Mouse (Mus musculus): ENCODE results near the gene Kdelr1. TPM values are rescaled to one million over a fixed set of nuclear protein-coding genes. Genes with fewer than 3 reads are reported as not detected.

Kdelr1 gene
- polyA plus RNA-seq (2014; fragmentation: Illumina TruSeq; extraction: RNeasy Lipid Tissue Mini Kit (QIAGEN cat#74804); ENCODE audit: low read depth, low replicate concordance), result 78.5 TPM

DNA sequence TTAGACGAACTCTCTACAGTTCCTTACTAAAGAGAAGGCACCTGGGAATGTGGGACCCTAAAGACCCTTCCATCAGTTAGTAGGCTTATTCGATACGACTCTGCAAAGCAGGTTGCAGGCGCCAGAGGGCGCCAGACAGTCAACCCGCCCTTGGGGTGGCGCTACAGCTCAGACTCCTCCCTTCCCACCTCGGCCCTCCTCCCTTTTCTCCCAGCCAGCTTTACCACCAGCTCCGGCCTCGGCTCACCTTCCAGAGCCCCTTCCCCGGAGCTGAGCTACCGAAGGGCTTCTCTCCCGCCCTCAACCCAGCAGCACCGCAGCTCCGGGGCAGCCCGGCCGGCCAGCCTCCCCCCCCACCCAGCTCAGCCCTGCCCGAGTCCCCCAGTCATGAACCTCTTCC lies at the start of gene Kdelr1:
Gene Kdelr1, plus strand, starts transcription at position 149 of the 400 bp plus-strand sequence.

DNA sequence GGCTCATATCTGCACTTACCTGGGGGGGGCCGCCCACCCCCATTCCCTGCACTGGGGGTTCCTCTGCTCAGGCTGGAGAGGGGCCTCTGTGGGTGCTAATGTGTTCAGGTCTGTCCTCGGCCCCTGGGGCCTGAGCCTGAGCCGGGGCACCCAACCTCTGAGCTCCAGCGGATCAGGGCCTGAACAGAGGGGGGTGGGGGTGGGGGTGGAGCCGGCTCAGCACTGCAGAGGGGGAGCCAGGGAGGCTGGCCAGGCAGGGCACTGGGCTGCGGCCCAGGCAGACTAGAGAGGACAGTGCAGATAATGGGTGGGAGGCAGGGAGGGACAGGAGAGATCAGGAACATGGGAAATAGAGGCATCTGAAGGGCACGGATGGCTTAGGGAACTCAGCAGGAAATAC lies 48.0 kb upstream of the Kdelr1 start, which contains the start of gene Kcnj14:
Gene Kcnj14, minus strand, starts transcription at position 185 of the 400 bp plus-strand sequence.

DNA sequence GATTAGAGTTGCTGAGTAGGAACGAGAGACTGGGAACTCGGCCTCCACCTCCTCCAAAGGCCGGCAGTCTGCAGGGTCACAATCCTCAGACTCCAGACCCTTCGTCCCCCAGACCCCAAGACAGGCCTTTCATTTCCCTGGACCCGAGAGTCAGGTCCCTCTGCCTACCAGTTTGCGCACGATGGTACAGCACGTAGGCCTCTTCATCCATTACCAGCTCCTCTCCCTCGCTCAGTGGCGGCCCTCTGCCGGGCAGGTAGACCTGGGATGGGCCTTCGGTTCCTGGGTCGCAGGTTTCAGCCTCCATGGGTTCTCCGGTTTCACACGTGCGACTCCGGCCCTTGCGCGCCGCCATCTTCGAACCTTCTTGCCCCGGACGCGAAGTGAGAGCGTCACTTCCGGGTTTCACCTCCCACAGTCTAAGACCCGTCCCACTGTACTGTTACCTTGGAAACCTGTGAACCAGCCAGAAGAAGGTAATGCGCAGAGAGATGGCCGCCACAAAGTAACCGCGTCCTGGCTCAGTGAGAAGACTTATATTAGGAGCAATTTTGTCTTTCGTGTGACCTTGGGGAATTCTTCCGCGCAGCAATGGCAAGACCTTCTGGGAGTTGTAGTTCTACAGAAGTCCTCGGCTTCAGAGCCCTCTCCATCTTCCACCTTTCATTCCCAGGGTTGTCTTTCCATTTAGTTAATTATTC lies 42.0 kb upstream of the Kdelr1 start, which contains the start of gene Grwd1:
Gene Grwd1, minus strand, starts transcription at position 518 of the 701 bp plus-strand sequence.

DNA sequence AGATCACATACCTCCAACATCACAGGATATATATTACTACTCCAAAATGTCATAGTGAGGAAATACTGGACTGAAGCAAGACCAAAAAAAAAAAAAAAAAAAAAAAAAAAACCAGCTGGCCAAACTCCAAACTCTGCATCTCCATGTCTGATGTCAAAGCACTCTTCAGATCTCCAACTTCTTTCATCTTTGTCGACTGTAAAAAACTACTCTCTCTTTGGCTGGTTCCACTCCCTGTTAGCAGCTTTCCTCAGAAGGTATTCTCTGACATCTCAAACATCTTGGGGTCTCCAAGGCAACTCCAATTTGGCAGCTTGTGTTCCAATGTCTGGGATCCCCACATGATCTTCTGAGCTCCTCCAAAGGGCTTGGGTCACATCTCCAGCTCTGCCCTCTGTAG lies 5.7 kb downstream of the Kdelr1 start, which contains the start of gene Grin2d:
Gene Grin2d, minus strand, starts transcription at position 101 of the 400 bp plus-strand sequence.

DNA sequence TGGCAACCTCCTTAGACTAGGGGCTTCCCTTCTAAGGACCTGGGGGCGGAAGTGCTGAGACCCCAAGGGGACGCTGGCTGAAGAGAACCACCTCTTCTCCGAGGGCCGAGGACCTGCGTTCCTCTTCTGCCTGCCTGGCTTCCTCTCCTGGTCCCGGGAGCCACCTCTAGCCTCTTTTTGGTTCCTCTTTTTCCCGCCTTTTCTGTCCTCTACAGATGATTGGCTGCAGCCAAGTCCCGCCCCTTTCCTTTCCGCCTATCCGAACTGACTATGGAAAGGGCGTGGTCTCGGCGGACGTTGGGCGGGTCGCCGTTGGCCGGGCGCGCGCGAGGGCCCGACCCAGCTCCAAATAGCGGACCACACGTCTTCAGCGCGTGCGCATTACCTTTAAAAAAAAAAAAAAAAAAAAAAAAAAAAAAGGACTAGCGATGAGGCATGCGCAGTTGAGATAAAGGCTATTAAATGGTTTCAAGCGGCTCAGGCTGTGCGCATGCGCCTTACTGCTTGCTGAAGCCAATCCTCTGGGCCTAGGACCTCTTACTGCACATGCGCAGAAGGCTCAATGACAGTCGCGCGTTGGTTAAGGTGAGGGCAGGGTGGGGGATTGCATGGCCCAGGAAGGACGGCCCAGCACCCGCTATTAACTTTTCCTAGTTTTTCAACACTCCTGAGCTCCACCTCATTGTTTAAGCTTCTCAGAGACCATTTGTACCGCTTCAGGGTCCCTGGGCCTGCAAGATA lies 24.1 kb downstream of the Kdelr1 start, which contains the start of the genes Syngr4 and Tmem143:
Gene Syngr4, minus strand, starts transcription at position 198 of the 741 bp plus-strand sequence.
Gene Tmem143, plus strand, starts transcription at position 425 of the 741 bp plus-strand sequence.

DNA sequence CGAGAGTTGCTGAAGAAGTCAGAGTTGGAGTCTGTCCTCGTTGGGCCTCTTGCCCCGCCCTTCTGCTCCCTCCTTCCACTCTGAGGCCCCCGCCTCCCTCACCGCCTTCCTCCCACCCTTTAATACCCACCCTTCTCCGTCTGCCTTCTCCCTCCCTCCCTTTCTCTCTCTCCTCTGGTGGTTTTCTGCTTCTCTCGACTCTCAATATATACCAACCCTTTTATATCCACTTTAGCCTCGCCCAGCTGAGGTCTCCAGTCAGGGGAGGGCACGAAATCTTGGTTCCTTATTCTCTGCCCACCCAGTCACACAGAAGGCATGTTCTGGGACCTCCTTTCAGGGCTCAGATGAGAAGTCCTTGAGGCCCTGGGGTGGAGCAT lies 48.7 kb downstream of the Kdelr1 start, which contains the start of gene Emp3:
Gene Emp3, minus strand, starts transcription at position 163 of the 380 bp plus-strand sequence.

DNA sequence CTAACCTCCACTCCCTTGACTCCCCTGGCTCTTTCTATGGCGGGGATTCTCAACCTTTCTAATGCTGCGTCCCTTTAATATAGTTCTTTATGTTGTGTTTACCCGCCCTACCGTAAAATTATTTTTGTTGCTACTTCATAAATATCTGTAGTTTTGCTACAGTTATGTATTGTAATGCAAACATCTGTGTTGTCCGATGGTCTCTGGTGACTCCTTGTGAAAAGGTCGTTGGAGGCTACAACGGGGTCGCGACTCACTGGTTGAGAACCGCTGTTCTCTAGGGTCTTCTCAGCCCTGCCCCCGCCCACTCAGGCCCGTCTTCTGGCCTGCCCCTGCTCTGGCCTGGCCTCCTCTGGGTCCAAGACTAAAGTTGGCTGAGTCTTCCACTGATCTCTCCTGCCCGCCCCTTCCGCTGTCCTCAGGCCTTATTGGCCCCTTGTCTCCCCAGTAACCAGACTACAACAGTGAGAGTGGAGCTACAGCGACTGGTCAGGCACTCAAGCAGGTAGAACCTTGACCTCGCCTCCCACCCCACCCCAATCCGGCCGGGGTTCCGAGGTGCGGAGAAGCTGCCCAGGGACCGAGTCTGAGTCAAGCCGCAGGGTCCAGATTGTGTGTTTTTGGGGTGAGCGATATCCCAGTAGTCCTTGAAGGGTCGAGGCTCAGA lies 51.3 kb downstream of the Kdelr1 start, which contains the start of gene Ccdc114:
Gene Ccdc114, plus strand, starts transcription at position 311 of the 667 bp plus-strand sequence.

Other genes starting within 250 kb of the Kdelr1 start
- gene Rasip1, start 245.3 kb upstream of the Kdelr1 start, polyA plus RNA-seq (2014; fragmentation: Illumina TruSeq; extraction: RNeasy Lipid Tissue Mini Kit (QIAGEN cat#74804); ENCODE audit: low read depth, low replicate concordance), result not detected
- gene Mamstr, start 232.8 kb upstream of the Kdelr1 start, polyA plus RNA-seq (2014; fragmentation: Illumina TruSeq; extraction: RNeasy Lipid Tissue Mini Kit (QIAGEN cat#74804); ENCODE audit: low read depth, low replicate concordance), result not detected
- gene Fut2, start 206.4 kb upstream of the Kdelr1 start, polyA plus RNA-seq (2014; fragmentation: Illumina TruSeq; extraction: RNeasy Lipid Tissue Mini Kit (QIAGEN cat#74804); ENCODE audit: low read depth, low replicate concordance), result not detected
- gene Ntn5, start 188.8 kb upstream of the Kdelr1 start, polyA plus RNA-seq (2014; fragmentation: Illumina TruSeq; extraction: RNeasy Lipid Tissue Mini Kit (QIAGEN cat#74804); ENCODE audit: low read depth, low replicate concordance), result not detected
- not detected for gene Sec1, start 178.4 kb upstream of the Kdelr1 start, polyA plus RNA-seq (2014; fragmentation: Illumina TruSeq; extraction: RNeasy Lipid Tissue Mini Kit (QIAGEN cat#74804); ENCODE audit: low read depth, low replicate concordance)
- not detected for gene Car11, start 172.9 kb upstream of the Kdelr1 start, polyA plus RNA-seq (2014; fragmentation: Illumina TruSeq; extraction: RNeasy Lipid Tissue Mini Kit (QIAGEN cat#74804); ENCODE audit: low read depth, low replicate concordance)
- gene Dbp, start 167.7 kb upstream of the Kdelr1 start, polyA plus RNA-seq (2014; fragmentation: Illumina TruSeq; extraction: RNeasy Lipid Tissue Mini Kit (QIAGEN cat#74804); ENCODE audit: low read depth, low replicate concordance), result 1.5 TPM
- 0.65 TPM for gene Rpl18, start 157.3 kb upstream of the Kdelr1 start, polyA plus RNA-seq (2014; fragmentation: Illumina TruSeq; extraction: RNeasy Lipid Tissue Mini Kit (QIAGEN cat#74804); ENCODE audit: low read depth, low replicate concordance)
- 0.32 TPM for gene Sphk2, start 154.8 kb upstream of the Kdelr1 start, polyA plus RNA-seq (2014; fragmentation: Illumina TruSeq; extraction: RNeasy Lipid Tissue Mini Kit (QIAGEN cat#74804); ENCODE audit: low read depth, low replicate concordance)
- not detected for gene Fam83e, start 151.6 kb upstream of the Kdelr1 start, polyA plus RNA-seq (2014; fragmentation: Illumina TruSeq; extraction: RNeasy Lipid Tissue Mini Kit (QIAGEN cat#74804); ENCODE audit: low read depth, low replicate concordance)
- not detected for gene Spaca4, start 147.0 kb upstream of the Kdelr1 start, polyA plus RNA-seq (2014; fragmentation: Illumina TruSeq; extraction: RNeasy Lipid Tissue Mini Kit (QIAGEN cat#74804); ENCODE audit: low read depth, low replicate concordance)
- not detected for gene Lmtk3, start 89.0 kb upstream of the Kdelr1 start, polyA plus RNA-seq (2014; fragmentation: Illumina TruSeq; extraction: RNeasy Lipid Tissue Mini Kit (QIAGEN cat#74804); ENCODE audit: low read depth, low replicate concordance)
- gene Sult2b1, start 88.1 kb upstream of the Kdelr1 start, polyA plus RNA-seq (2014; fragmentation: Illumina TruSeq; extraction: RNeasy Lipid Tissue Mini Kit (QIAGEN cat#74804); ENCODE audit: low read depth, low replicate concordance), result not detected
- 10.8 TPM for gene Cyth2, start 58.2 kb upstream of the Kdelr1 start, polyA plus RNA-seq (2014; fragmentation: Illumina TruSeq; extraction: RNeasy Lipid Tissue Mini Kit (QIAGEN cat#74804); ENCODE audit: low read depth, low replicate concordance)
- not detected for gene Kcnj14, start 48.0 kb upstream of the Kdelr1 start, polyA plus RNA-seq (2014; fragmentation: Illumina TruSeq; extraction: RNeasy Lipid Tissue Mini Kit (QIAGEN cat#74804); ENCODE audit: low read depth, low replicate concordance)
- 1.0 TPM for gene Grwd1, start 41.8 kb upstream of the Kdelr1 start, polyA plus RNA-seq (2014; fragmentation: Illumina TruSeq; extraction: RNeasy Lipid Tissue Mini Kit (QIAGEN cat#74804); ENCODE audit: low read depth, low replicate concordance)
- gene Grin2d, start 5.6 kb downstream of the Kdelr1 start, polyA plus RNA-seq (2014; fragmentation: Illumina TruSeq; extraction: RNeasy Lipid Tissue Mini Kit (QIAGEN cat#74804); ENCODE audit: low read depth, low replicate concordance), result not detected
- gene Syngr4, start 23.9 kb downstream of the Kdelr1 start, polyA plus RNA-seq (2014; fragmentation: Illumina TruSeq; extraction: RNeasy Lipid Tissue Mini Kit (QIAGEN cat#74804); ENCODE audit: low read depth, low replicate concordance), result not detected
- gene Tmem143, start 24.2 kb downstream of the Kdelr1 start, polyA plus RNA-seq (2014; fragmentation: Illumina TruSeq; extraction: RNeasy Lipid Tissue Mini Kit (QIAGEN cat#74804); ENCODE audit: low read depth, low replicate concordance), result 1.9 TPM
- gene Emp3, start 48.6 kb downstream of the Kdelr1 start, polyA plus RNA-seq (2014; fragmentation: Illumina TruSeq; extraction: RNeasy Lipid Tissue Mini Kit (QIAGEN cat#74804); ENCODE audit: low read depth, low replicate concordance), result 0.73 TPM
- gene Ccdc114, start 51.3 kb downstream of the Kdelr1 start, polyA plus RNA-seq (2014; fragmentation: Illumina TruSeq; extraction: RNeasy Lipid Tissue Mini Kit (QIAGEN cat#74804); ENCODE audit: low read depth, low replicate concordance), result 0.40 TPM
- gene Abcc6, start 157.5 kb downstream of the Kdelr1 start, polyA plus RNA-seq (2014; fragmentation: Illumina TruSeq; extraction: RNeasy Lipid Tissue Mini Kit (QIAGEN cat#74804); ENCODE audit: low read depth, low replicate concordance), result not detected
- 3.2 TPM for gene Nomo1, start 160.9 kb downstream of the Kdelr1 start, polyA plus RNA-seq (2014; fragmentation: Illumina TruSeq; extraction: RNeasy Lipid Tissue Mini Kit (QIAGEN cat#74804); ENCODE audit: low read depth, low replicate concordance)
- gene Kcnj11, start 228.0 kb downstream of the Kdelr1 start, polyA plus RNA-seq (2014; fragmentation: Illumina TruSeq; extraction: RNeasy Lipid Tissue Mini Kit (QIAGEN cat#74804); ENCODE audit: low read depth, low replicate concordance), result not detected